Mouse (Mus musculus): Measurements from ENCODE around the gene Ell. TPM values are rescaled to one million over a fixed set of nuclear protein-coding genes. Genes with fewer than 3 reads are reported as not detected.

The Ell gene
- total RNA-seq, 2 experiments from 2014 or later: 8.1 to 19.3 TPM

DNA sequence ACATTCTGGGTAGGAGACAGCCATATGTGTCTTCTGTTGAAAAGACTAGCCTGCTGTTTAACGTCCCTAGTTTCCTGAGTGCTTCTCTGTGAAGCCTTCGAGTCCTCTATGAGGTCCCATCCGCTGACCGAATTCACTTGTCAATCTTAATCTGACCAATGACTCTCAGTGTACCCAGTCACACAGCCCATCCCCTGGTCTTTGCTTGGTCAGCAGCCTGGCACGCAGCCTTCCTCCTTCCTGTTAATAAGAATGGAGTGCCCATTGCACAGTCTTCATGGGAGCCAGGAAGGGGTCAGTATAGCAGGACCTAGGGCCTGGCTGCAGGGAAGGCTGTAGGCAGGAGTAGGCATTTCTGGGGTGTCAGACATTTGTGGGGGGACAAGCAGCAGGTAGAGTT is 75.2 kb downstream of the Ell start:
- no peak for DNase-seq

DNA sequence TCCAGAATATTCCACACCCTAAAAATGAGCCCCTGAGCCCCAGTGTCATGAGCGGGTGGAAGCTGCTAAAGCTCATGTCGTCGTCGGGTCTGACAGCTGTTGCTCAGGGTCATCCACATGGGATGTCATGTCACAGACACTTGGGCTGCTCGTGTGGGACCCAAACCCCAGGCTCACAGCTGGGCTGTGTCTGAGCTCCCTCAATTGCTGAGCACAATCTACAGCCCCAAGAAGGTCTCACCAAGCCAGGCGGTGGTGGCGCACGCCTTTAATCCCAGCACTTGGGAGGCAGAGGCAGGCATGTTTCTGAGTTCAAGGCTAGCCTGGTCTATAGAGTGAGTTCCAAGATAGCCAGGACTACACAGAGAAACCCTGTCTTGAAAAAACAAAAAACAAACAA is 76.0 kb downstream of the Ell start:
- DNase-seq: no peak

DNA sequence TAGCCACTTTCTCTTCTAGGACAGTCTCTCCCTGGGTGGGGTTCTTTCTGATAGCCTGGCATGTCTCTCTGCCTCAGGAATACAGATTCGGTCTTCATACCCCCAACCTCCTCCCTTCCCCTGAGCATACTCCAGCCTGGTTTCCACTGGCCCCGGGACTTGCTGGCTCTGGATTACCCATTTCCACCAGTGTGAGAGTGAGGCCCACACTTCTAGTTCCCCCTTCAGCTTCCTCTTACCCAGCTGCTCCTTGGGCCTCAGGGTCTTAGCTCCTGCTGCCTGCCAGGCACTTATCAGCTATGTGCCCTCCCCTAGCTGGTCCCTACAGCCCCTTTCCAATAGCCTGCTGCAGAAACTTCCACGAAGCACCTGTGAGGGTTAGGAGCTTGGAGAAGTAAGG is 76.6 kb downstream of the Ell start, which contains the start of gene Lrrc25:
Gene Lrrc25 (plus strand): TSS at position 262 of the 400 bp plus-strand sequence.
- DNase-seq: no peak

DNA sequence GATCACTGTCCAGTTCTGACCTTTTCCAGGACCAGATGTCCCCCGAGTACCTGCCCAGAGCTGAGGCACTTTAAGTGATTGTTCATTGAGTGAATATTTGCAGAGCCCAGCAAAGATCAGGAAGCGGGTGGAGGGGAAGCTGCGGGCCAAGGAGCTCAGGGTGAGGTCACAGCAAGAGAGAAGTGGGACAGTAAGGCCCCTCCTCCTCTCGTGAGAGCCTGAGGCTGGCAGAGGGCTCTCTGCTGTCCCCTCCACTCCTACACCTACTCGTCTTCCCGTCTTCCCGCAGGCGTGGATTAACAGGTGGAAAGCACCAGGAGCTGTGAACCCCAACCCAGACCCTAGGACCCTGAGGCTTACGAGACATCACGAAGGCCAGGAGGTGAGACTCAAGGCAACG is 77.4 kb downstream of the Ell start:
- no peak for DNase-seq

DNA sequence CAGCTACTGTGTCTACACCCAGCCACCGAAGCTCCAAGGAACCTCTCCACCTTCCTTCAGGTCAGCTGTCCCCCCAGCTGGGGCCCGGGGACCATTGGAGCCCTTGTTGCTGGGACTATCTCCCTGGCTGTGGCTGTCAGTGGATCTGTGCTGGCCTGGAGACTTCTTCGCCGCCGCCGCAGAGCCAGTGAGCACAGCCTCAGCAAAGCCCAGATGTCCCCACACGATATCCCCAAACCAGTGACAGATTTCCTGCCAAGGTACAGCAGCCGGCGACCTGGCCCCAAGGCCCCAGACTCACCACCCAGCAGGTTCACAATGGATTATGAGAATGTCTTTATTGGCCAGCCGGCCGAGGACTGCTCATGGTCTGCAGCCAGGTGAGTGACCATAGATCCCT is 78.7 kb downstream of the Ell start:
- DNase-seq: no peak

DNA sequence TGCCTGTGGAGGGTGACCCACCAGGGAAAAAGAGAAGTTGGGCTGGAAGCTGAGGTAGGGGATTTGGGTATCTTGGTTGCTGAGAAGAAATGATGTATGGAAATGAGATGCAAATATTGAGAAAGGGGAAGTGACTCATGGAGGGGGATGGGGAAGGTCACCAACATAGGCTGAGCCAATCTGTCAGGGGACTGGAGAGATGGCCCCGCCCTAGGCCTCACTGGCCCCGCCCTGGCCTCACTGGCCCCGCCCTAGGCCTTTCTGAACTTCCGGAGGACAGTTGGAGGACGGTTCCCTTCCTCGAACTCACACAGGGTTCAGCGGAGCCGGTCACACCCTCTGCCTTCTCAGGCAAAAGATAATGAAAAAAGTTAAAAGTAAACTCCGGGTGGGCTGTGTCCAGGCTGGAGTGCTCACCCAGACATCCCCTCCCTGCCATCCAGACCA is 79.7 kb downstream of the Ell start:
- no peak for DNase-seq

- no peak for DNase-seq
Observed at GRCm38 (mm10) chr8:70622220-70622619, 83.0 kb downstream of the Ell start.

- no peak for DNase-seq
Observed at GRCm38 (mm10) chr8:70625104-70625503, 85.8 kb downstream of the Ell start.

GRCm38 (mm10) chr8:70627041-70627440 is 87.8 kb downstream of the Ell start:
- no peak for DNase-seq

DNA sequence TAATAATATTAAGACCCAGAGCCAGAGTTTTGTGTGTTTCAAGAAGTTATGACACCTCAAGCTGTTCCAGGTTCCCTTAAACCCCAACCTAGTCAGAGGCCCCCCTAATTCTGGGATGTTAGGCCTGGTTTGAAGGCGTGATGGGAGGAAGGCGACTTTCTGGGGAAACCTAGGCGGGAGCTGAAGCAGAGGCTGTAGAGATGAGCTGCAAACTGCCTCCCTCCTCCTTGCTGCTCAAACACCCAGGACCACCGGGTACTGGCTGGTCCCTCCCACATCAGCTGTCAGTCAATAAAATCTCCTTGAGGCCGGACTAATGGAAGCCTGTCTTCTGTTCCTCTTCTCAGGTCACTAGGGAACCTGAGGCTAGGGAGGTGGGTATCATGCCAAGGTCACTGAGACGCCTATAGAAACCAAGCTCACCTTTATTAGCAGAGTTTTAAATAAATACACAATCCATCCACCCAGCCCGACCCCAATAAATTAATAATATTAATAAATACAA is 89.8 kb downstream of the Ell start:
- DNase-seq: no peak

- peak; percentile 85 for DNase-seq
Observed at GRCm38 (mm10) chr8:70629574-70630531, 90.6 kb downstream of the Ell start.

- DNase-seq: peak; percentile 76
Observed at GRCm38 (mm10) chr8:70630532-70631381, 91.5 kb downstream of the Ell start.

DNA sequence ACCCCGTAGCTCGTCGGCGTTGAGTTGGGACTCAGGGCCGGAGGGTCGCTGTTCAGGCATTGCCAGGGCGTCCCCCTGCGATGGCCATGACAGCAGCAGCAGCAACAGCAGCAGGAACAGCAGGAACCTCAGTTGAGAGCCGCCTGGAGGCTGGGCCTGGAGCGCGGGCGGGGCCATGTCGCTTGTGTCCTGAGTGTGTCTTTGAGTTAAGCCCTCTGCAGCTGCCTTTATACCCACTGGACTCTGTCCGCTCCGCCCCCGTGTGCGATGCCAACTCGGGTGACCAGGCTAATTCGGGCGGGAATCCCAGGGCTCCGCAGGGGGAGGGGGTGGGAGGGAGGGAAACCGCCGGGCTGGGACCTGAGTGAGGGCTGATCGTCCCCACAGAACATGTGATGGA is 92.2 kb downstream of the Ell start:
- no peak for DNase-seq

- DNase-seq: no peak
Observed at GRCm38 (mm10) chr8:70632346-70632892, 93.2 kb downstream of the Ell start, which contains the start of gene Gdf15. Gene Gdf15 (minus strand): TSS chr8:70632456.

- peak; percentile 52 for DNase-seq
Observed at GRCm38 (mm10) chr8:70634066-70634465, 94.8 kb downstream of the Ell start.

DNA sequence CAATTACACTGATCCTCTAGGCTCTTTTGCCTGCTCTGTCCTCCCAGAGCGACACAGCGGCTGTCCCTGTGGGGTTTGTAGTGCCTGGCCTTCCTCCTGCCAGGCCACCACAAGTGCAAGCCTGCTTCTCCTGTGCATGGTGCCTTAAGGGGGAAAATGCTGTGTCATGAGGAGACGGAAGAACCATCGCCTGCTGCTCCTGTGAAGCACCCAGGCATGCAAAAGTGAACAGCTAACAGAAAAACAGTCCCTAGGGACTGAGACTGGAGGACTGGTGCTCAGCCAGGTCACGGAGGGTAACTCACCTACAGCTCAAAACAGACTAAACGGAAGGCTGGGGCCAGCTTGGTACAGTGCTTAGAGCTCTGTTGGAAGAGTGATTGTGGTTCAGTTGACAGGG is 96.3 kb downstream of the Ell start:
- no peak for DNase-seq

DNA sequence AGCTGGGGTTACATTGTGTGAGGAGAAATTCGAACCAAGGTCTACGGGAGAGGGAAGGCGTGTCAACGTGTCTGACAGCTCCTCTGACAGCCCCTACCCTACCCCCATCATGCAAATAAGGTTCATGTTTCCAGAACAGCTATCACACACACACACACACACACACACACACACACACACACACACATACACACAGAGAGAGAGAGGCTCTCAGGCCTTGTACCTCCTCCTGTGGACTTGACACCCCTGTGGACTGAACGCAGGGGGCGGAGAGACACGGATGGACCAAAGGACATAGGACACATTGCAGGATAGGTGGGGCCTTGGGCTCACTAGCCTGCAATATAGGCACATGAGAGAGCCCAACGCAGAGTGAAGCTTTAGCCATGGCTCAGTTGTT is 97.6 kb downstream of the Ell start:
- DNase-seq: no peak

DNA sequence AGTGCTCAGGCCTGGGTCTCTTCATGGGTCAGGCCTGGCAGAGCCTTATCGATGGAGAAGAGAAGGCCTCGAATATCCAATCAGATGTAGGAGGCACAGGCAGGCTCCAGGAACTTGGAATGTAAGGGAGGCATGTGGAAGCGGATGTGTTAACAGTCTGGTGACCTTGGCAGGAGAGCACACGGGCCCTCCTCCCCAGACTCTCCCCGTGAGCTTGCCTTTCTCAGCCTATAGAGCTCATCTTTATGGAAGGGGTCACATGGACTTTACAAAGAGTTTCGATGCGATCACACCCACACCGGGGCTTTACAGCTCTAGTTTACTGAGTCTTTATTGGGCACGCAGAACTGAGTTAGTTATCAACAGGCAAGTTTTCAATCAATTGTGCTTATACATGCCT is 99.5 kb downstream of the Ell start:
- no peak for DNase-seq
